Mouse (Mus musculus) bone marrow, adult 2 months (tissue): Measurements from ENCODE around the gene 4933406M09Rik. TPM values are rescaled to one million over a fixed set of nuclear protein-coding genes. Genes with fewer than 3 reads are reported as not detected.

Experiments
- H3K27ac ChIP-seq: fragments of 200-500 bp; 2 replicates; pipeline ENCODE4 v1.5.1; 2012; ENCODE audit warnings: low read depth, mild to moderate bottlenecking, control low read depth, inconsistent platforms, low read length; ENCODE audit not compliant: control insufficient read depth, poor library complexity, insufficient read depth
- H3K4me1 ChIP-seq: fragments of 200-500 bp; 2 replicates; pipeline ENCODE4 v1.6.1; 2011; ENCODE audit warnings: low read length; ENCODE audit not compliant: control insufficient read depth, insufficient read depth
- H3K4me3 ChIP-seq: fragments of 200-500 bp; replicated peaks from 2 replicates; pipeline ENCODE3; 2011; ENCODE audit warnings: mild to moderate bottlenecking, low read depth, low read length, control low read depth; ENCODE audit not compliant: control insufficient read depth
- CTCF ChIP-seq: fragments of 200-500 bp; IDR thresholded peaks from 2 replicates; pipeline ENCODE4 v1.5.1; 2011; ENCODE audit warnings: low read length, control low read depth; ENCODE audit not compliant: control insufficient read depth, insufficient read depth
- POLR2A ChIP-seq: fragments of 200-500 bp; IDR thresholded peaks from 2 replicates; pipeline ENCODE4 v1.6.1; 2011; ENCODE audit warnings: low read depth, mild to moderate bottlenecking, control low read depth, low read length, borderline replicate concordance; ENCODE audit not compliant: control insufficient read depth
- WGBS: fragments of 180-500 bp; shearing (Covaris S2); methylation state at CpG from one replicate; pipeline ENCODE4 v1.1.7; 2018; 5-methylcytosine and 5-hydroxymethylcytosine counted together
- polyA plus RNA-seq: library from polyadenylated mRNA; stranded (reverse); fragments of >200 nt; gene quantifications from 2 replicates; pipeline ENCODE4 v1.2.4, GENCODE M21; 2011; ENCODE audit warnings: low replicate concordance; ENCODE audit not compliant: missing spikeins, insufficient read depth, insufficient read length

4933406M09Rik gene
- polyA plus RNA-seq, 1 experiment, result not detected

DNA sequence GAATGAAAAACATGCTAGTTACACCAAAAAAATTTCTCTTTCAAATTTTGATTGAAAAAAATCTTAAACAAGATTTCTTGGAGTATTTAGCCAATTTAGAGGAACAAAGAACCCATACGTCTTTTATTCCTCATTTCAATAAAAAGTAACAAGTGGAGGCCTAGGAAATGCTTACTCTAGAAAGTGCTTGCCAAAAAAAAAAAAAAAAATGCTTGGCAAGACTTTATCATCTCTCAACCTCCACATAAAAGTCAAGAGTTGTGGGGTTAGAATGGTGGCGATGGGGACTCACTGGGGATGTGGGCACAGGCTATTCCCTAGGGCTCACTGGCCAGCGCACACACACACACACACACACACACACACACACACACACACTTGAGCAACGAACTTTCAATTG lies 22.5 kb upstream of the 4933406M09Rik start:
- WGBS, result 64% methylated on average over 4 of the region's 4 CpGs
- Histone ChIP-seq H3K4me1 (peaks cover 2% of the 10 kb centered on the region; the same call in 1 of the 2 replicates), H3K27ac (no peak overlapping the region), H3K4me3 (no peak overlapping the region)
- TF ChIP-seq CTCF, result no peak
- TF ChIP-seq POLR2A, result no peak

DNA sequence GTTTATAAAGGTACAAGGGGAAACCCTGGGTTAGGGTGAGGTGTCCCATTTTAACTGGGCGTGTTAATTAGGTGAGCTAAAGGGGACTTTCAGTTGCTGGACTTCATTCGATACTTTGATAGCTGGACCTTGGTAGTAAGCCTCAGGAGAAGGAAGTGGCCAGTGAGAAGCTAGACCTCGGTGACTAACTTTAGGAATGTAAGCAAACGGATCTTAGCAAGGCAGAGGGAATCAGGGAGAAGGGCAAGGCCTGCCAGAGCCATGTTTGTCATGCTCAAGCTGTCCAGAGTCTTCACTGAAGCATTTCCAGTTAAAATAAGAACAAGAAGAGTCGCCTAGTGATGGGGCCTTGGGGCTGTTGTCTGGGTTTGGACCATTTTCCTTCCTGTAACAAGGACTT lies 20.2 kb upstream of the 4933406M09Rik start:
- TF ChIP-seq POLR2A (no peak), CTCF (no peak)
- H3K27ac ChIP-seq, result no peak overlapping the region
- 60% methylated on average over 5 of the region's 5 CpGs for WGBS

DNA sequence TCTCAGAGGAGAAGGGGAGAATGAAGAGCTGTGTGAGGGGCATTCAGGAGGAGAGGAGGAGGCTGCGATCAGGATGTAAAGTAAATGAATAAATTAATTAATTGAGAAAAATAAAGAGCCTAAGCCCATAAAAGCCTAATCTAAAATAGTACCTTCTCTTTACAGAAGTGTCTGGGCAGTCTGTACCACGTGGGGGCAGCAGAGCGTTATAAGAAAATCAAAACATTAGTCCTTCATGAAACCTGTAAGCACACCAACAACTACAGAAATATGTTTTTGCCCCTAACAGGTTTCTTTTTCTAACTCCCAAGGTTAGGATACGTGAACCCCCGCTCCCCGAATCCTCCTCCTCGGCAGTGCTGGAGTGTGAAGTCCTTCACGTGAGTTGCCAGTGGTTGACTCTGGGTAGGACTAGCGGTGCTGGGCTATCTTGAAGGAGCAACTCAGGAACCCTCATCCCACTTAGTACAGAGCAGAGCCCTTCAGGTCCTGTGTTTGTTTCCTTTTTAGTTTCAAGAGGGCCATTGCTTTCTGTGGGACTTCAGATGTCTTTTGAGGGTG lies 16.9 kb upstream of the 4933406M09Rik start:
- WGBS, result 51% methylated on average over 9 of the region's 9 CpGs
- TF ChIP-seq CTCF (0 out of 2 replicates have a peak, but pooled peaks have one; percentile 9), POLR2A (no peak)
- no peak overlapping the region for H3K4me3 ChIP-seq
- H3K27ac ChIP-seq, result no peak overlapping the region
- H3K4me1 ChIP-seq, result no peaks in the 10 kb centered on the region; the same call in 1 of the 2 replicates

More for the DNA sequence above, 20.2 kb upstream of the 4933406M09Rik start:
- H3K4me3 ChIP-seq, result no peak overlapping the region
- peaks cover 2% of the 10 kb centered on the region; the same call in 1 of the 2 replicates for H3K4me1 ChIP-seq

DNA sequence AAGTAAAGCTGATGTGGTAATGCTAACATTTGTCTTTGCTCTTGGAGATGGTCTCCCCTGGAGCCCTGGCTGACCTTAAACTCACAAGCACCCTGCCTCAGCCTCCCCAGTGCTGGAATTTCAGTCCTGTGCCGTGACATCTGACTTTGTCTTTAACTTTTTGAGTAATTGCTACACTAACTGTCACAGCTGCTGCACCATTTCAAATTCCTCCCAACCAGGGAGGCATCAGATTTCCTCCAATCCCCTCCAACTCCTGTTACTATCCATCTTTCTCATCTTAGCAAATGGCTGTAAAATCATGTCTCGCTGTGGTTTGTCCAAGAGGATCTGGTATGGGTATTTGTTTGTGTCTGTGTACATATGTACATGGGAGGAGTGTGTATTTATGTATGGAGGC lies 11.6 kb upstream of the 4933406M09Rik start:
- no peak overlapping the region for H3K4me3 ChIP-seq
- H3K27ac ChIP-seq, result no peak overlapping the region
- no peaks in the 10 kb centered on the region for H3K4me1 ChIP-seq
- 74% methylated on average over 2 of the region's 2 CpGs for WGBS
- TF ChIP-seq CTCF (no peak), POLR2A (no peak)

DNA sequence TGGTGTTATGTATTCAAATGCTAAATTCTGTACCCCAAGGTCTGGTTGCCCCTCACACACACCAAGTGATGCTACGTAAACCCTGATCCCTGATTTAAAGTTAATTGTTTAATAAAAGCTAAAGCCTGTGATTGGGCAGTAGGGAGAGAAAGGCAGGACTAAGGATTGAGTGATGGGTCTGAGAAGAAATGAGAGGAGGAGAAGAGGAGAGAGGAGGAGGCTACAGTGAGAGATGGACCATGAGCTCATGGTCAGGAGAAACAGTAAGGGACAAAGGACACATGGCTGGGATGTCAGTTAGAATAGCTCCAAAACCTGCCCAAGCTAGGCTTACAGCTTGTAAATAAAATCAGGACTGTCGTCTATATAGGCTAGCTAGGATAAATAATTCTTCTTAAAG lies 4.7 kb upstream of the 4933406M09Rik start:
- Histone ChIP-seq H3K4me1 (no peaks in the 10 kb centered on the region; the same call in 1 of the 2 replicates), H3K27ac (no peak overlapping the region), H3K4me3 (no peak overlapping the region)
- TF ChIP-seq POLR2A, result no peak
- no peak for TF ChIP-seq CTCF
- WGBS, result 82% methylated on average over 2 of the region's 2 CpGs

DNA sequence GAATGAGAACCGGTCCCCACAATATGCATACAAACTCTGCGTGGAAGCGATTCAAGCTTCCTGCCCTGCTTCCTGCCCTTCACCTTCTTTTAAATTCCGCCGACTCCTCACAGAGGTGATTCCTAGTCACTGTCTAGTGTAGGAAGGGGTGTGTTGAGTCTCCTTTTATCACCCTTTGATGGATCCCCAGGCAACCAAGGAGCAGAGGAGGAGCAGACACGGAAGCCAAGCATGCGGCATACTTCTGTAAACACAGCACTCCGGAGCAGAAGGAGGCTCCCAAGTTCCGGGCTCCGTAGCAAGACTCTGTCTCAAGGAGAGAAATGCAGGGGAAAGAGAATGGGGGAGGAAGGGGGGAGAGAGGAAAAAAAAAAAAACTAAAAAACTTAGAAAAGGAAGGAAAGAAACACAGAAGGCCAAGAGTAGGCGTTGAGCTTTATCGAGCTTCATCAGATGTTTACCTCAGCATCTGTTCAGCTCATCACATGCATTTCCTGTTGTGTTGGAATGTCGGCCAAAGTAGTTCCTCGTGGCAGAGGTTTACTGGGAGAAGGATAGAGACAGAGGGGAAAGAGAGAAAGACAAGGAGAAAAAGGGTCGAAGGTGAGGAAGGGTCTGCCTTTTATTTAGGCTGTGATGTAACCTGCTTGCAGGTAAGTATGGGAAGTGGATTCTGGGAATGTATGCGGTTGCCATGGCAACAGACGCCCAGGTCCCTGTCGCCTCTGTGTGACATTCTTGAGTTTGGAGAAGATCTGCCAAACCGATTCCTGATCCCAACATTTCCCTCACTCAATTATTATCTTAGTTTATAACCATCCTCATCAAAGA lies 3.7 kb upstream of the 4933406M09Rik start:
- no peak overlapping the region for H3K27ac ChIP-seq
- 10% methylated on average over 19 of the region's 19 CpGs for WGBS
- no peak overlapping the region for H3K4me3 ChIP-seq
- TF ChIP-seq POLR2A, result no peak
- no peak for TF ChIP-seq CTCF
- no peaks in the 10 kb centered on the region; the same call in 1 of the 2 replicates for H3K4me1 ChIP-seq

DNA sequence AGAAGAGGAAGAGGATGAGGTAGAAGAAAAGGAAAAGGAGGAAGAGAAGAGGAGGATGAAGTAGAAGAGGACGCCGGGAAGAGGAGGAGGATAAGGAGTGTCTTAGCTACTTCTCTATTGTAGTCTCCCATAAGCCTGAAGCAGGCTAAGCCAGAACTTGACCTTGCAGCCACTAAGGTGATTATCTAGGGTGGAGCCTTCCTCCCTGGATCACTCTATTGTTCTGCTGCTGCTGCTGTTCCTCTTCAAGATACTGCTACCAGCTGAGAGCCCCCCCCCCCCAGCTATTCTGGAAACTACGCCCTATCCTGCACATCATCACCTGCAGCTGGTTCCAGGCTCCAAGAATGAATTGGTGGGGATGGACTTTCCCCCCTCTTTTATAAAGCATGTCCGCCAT lies 1.2 kb upstream of the 4933406M09Rik start:
- 88% methylated on average over 4 of the region's 4 CpGs for WGBS

DNA sequence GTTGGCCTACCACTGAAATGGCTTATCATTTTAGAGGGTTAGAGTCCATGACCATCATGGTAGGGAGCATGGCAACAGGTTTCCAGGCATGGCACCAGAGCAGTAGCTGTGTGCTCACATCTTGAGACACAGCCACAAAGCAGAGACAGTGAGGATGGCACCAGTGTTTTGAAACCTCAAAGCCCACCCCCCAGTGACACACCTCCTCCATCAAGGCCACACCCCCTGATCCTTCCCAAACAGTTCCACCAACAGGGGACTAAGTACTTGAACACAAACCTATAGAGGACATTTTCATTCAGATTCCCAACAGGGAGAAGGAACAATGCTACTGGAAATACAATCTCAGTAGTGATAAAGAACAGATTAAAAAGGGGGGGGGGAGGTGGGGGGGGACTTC lies 564 bp upstream of the 4933406M09Rik start:
- H3K4me3 ChIP-seq, result no peak overlapping the region
- no peaks in the 10 kb centered on the region; the same call in 1 of the 2 replicates for H3K4me1 ChIP-seq
- no peak for TF ChIP-seq CTCF
- H3K27ac ChIP-seq, result no peak overlapping the region

More for the DNA sequence above, 1.2 kb upstream of the 4933406M09Rik start:
- no peak for TF ChIP-seq POLR2A
- TF ChIP-seq CTCF, result no peak
- Histone ChIP-seq H3K4me3 (no peak overlapping the region), H3K27ac (no peak overlapping the region), H3K4me1 (no peaks in the 10 kb centered on the region; the same call in 1 of the 2 replicates)
